Mouse (Mus musculus) brown adipose tissue, adult 24 weeks (tissue): ENCODE measurements around the gene Spsb3. TPM values are rescaled to one million over a fixed set of nuclear protein-coding genes. Genes with fewer than 3 reads are reported as not detected.

Experiments used
- H3K27ac ChIP-seq: fragments of 200-500 bp; replicated peaks from 2 replicates; pipeline ENCODE4 v1.5.1; 2012; ENCODE audit warnings: low read depth, mild to moderate bottlenecking, low read length
- H3K4me1 ChIP-seq: fragments of 200-500 bp; 2 replicates; pipeline ENCODE4 v1.6.1; 2012; ENCODE audit warnings: low read length, mixed read lengths; ENCODE audit not compliant: control insufficient read depth, insufficient read depth, insufficient read length
- H3K4me3 ChIP-seq: fragments of 200-500 bp; 2 replicates; pipeline ENCODE4 v1.5.1; 2012; ENCODE audit warnings: low read depth, mild to moderate bottlenecking, low read length, moderate library complexity; ENCODE audit not compliant: insufficient read depth
- polyA plus RNA-seq: library from polyadenylated mRNA; stranded (reverse); fragments of >200 nt; gene quantifications from 2 replicates; pipeline ENCODE4 v1.2.4, GENCODE M21; 2012; ENCODE audit not compliant: missing spikeins, insufficient read depth, insufficient read length

Spsb3 gene
- polyA plus RNA-seq, 1 experiment: 25.6 TPM

DNA sequence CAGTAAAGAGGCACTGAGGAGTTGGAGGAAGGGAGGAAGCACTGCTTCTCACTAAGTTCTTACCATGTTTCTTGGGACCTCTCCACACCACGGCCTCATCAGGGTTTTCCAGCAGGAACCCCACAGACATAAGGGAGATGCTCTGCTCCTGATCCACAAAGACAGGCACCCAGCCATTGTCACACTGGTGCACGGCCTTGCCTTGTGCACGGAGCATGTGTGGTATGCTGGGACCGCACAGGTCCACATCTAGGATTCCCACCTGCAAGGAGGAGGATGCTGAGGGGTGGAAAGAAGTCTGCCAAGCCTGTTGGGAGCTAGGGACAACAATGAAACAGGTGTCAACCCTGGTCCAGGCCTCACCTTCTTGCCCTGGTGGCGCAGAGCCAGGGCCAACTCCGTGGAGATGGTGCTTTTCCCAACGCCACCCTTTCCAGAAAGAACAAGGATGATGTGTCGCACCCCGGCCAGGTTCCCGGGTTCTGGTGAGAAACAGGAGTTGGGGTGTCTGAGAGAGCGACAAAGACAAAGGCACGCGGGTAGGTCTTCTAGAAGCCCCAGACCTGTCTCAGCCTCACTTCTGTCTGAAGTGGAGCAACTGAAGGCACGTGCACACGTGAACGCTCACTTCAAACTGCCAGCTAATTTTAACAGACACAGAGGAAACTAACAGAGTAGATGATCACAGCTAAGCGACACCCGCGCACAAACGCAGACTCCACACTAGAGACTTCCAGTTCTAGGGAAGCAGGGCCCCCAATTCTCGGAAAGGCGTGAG lies 898 bp upstream of the Spsb3 start:
- peak overlapping the region; percentile 81 for H3K4me3 ChIP-seq
- no peak overlapping the region for H3K27ac ChIP-seq
- H3K4me1 ChIP-seq: peaks cover 11% of the 10 kb centered on the region

GRCm38 (mm10) chr17:24886932-24887271 lies 459 bp downstream of the Spsb3 start:
- peak overlapping the region; percentile 70 for H3K4me3 ChIP-seq
- H3K27ac ChIP-seq: peak overlapping the region; percentile 75
- H3K4me1 ChIP-seq: peaks cover 10% of the 10 kb centered on the region

DNA sequence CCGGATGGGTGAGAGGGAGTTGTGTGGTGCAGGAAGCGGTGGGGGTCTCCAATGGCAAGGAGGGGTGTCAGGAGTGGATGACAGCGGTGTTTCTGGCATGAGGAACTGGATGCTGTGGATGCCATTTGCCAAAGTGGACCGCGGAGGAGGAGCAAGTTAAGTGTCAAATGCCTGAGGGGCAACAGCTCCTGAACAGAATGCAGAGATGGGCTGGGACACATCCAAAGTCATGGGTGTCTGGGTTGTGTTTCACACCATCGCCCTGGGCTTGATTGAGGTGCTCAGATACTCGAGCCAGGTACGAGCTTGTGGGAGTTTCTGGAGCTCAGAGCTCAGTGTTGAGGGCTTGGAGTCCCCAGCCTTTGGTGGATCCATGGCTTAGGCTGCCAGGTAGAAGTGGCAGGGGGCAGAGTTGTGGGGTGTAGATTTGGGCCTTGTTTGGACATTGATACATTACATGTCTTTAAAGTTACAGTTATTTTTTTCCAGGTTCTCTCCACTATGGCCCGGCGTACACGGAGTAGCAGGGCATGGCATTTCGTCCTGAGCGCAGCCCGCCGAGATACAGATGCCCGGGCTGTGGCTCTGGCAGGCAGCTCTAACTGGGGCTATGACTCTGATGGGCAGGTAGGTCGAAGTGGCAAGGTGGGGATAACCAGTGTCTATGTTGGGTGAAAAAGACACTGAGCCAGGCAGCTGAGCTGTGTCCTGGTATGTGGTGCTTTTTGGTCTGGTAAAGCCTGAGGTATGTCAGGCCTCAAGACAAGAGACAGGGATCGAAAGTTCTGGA lies 1.0 kb downstream of the Spsb3 start:
- H3K4me1 ChIP-seq: peaks cover 8% of the 10 kb centered on the region
- H3K27ac ChIP-seq: peak overlapping the region; percentile 75
- H3K4me3 ChIP-seq: peak overlapping the region; percentile 70

DNA sequence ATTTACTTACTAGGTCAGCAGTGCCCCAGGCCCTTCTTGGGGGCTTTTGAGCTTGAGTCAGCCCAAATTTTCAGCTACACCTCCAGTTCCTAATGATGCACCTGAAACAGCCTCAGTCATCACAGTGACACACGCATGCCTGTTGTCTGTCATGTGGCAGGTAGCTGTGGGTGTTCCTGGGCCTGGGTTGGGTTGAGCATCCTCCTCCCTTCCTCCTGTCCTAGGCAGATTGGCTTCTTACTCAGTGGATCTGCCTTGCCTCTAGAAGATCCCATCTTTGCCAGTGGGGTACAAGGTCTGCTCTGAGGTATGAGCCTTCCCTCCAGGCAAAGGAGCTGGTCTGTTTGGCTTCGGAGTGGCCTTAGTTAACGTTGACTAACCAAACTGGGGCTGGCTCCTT lies 2.4 kb downstream of the Spsb3 start:
- H3K27ac ChIP-seq: no peak overlapping the region
- peaks cover 8% of the 10 kb centered on the region for H3K4me1 ChIP-seq
- no peak overlapping the region for H3K4me3 ChIP-seq

- no peak overlapping the region for H3K27ac ChIP-seq
- H3K4me1 ChIP-seq: peaks cover 8% of the 10 kb centered on the region
- H3K4me3 ChIP-seq: no peak overlapping the region
Measured at GRCm38 (mm10) chr17:24890151-24891092, 4.0 kb downstream of the Spsb3 start.

DNA sequence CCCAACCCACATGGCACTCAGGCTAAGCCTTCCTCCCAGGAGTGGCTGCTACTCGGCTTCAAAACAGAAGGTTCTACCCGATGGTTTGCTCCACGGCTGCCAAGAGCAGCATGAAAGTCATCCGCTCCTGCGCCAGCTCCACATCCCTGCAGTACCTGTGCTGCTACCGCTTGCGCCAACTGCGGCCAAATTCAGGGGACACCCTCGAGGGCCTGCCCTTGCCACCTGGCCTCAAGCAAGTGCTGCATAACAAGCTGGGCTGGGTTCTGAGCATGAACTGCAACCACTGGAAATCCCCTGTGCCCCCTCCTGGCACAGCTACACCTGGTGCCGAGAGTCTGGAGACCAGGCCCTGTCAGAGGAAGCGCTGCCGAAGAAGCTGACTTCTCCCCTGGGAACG lies 4.9 kb downstream of the Spsb3 start:
- peaks cover 6% of the 10 kb centered on the region; the same call in 1 of the 2 replicates for H3K4me1 ChIP-seq
- H3K27ac ChIP-seq: no peak overlapping the region
- no peak overlapping the region for H3K4me3 ChIP-seq

GRCm38 (mm10) chr17:24892785-24893184 lies 6.3 kb downstream of the Spsb3 start:
- no peak overlapping the region for H3K4me3 ChIP-seq
- H3K27ac ChIP-seq: no peak overlapping the region
- peaks cover 6% of the 10 kb centered on the region for H3K4me1 ChIP-seq

- Histone ChIP-seq H3K4me1 (peaks cover 6% of the 10 kb centered on the region), H3K27ac (no peak overlapping the region), H3K4me3 (no peak overlapping the region)
Measured at GRCm38 (mm10) chr17:24893276-24893675, 6.8 kb downstream of the Spsb3 start.

DNA sequence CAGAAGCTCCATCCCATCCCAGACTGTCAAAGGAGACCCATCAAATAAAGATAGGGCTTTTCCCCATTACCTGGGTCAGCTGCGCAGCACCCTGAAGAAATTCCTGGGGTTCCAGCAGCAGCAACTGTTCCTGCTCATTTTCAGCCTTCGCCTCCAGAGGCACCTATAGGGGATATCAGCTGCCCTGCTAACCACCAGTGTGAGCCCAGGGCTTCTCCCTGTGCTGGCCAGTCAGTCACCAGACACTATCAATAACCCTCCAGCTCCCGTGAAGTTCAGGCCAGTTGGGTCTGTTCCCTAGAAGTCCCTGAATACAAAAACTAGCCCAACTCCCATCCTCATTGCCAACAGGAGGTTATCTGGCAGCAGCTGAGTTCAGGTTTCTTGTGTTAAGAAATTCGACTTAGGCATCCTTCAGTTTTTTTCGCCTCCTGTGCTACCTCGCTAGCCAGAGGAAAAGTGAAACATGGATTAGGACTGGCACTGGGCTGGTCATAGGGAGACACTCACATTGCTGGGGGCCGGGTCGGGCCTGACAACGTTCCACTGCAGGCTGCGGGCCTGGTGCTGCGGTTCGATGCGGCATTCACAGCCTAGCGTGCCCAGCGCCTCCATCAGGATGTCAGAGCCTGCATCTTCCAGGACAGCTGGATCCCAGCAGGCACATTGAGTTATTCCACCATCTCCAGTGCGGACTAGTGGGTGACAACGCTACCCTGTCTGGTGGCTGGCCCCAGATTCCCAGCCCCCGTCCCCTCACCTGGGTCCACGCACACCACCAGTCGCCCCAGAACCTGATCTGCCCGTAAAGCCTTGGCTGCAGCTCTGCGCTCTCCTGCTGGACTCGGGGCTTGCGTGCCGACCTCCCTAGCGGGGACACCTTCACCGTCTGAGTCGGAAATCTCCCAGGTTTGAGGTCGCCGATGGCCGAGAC lies 7.9 kb downstream of the Spsb3 start:
- peak overlapping the region; percentile 76 for H3K27ac ChIP-seq
- H3K4me3 ChIP-seq: peak overlapping the region; percentile 88
- H3K4me1 ChIP-seq: peaks cover 6% of the 10 kb centered on the region

DNA sequence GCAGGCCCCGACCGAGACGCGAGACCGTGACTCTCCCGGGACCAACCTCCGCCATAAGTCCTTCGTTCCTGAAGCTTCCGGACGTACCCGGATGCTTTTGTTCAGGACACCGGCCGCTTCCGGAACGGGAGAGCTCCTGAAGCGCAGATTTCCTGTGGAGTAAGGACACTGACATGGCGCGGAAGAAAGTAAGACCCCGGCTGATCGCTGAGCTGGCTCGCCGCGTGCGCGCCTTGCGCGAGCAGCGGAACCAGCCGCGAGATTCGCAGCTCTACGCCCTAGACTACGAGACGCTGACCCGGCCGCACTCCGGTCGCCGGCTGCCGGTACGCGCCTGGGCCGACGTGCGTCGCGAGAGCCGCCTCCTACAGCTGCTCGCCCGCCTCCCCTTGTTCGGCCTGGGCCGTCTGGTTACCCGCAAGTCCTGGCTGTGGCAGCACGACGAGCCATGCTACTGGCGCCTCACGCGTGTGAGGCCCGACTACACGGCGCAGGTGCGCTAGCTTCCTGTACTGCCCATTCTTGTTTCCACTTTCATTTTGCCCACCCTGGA lies 8.6 kb downstream of the Spsb3 start, which contains the start of the genes Eme2 and Mrps34:
Eme2 (minus strand) TSS at position 93 of the 553 bp plus-strand sequence.
Mrps34 (plus strand) TSS at position 122 of the 553 bp plus-strand sequence.
- peak within 1 kb of the TSS; percentile 88 for H3K27ac ChIP-seq
- peaks cover 6% of the 10 kb centered on the region for H3K4me1 ChIP-seq
- H3K4me3 ChIP-seq: peak within 1 kb of the TSS; percentile 88

- Histone ChIP-seq H3K27ac (peak overlapping the region; percentile 88), H3K4me1 (peaks cover 6% of the 10 kb centered on the region), H3K4me3 (peak overlapping the region; percentile 88)
Measured at GRCm38 (mm10) chr17:24895571-24896240, 9.3 kb downstream of the Spsb3 start.

DNA sequence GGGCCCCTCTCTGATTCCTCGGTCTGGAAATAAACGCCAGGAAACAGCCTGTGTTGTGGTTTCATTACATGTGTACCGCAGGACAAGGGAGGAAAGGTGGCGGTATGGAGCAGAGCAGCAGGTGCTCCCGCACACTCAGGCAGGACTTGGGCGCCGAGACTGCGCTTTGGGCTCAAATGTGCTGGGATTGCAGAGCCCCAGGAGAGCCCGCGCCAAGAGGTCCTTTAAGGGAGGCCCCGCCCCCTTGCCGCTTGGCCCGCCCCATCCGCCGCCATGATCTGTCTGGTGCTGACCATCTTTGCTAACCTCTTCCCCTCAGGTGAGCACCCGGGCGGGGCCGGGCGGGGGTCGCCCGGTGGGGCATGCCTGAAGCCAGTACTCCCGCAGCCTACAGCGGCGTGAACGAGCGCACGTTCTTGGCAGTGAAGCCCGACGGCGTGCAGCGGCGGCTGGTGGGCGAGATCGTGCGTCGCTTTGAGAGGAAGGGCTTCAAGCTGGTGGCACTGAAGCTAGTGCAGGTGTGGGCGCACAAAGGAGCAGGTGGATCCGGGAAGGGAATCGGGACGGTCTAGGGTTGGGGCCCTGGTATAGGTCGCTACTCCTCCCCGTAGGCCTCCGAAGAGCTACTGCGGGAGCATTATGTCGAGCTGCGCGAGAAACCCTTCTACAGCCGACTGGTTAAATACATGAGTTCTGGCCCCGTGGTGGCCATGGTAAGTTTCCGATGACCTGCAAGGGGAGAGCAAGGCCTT lies 10.0 kb downstream of the Spsb3 start, which contains the start of gene Nme3:
Nme3 (plus strand) TSS at position 260 of the 752 bp plus-strand sequence.
- H3K27ac ChIP-seq: peak within 1 kb of the TSS; percentile 88
- peak within 1 kb of the TSS; percentile 88 for H3K4me3 ChIP-seq
- peaks cover 6% of the 10 kb centered on the region for H3K4me1 ChIP-seq

DNA sequence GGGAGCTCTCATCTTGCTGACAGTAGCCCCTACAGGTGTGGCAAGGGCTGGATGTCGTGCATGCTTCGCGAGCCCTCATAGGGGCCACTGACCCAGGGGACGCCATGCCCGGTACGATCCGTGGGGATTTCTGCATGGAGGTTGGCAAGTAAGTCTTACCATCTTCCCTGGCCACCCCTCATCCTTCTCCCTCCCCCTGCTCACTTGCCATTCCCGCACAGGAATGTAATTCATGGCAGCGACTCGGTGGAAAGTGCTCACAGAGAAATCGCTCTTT lies 10.5 kb downstream of the Spsb3 start:
- Histone ChIP-seq H3K4me1 (peaks cover 6% of the 10 kb centered on the region), H3K4me3 (peak overlapping the region; percentile 88), H3K27ac (no peak overlapping the region)
